Mouse (Mus musculus): Measurements from ENCODE around the gene CK137956. TPM values are rescaled to one million over a fixed set of nuclear protein-coding genes. Genes with fewer than 3 reads are reported as not detected.

CK137956 gene
- polyA plus RNA-seq, 2 experiments = not detected

DNA sequence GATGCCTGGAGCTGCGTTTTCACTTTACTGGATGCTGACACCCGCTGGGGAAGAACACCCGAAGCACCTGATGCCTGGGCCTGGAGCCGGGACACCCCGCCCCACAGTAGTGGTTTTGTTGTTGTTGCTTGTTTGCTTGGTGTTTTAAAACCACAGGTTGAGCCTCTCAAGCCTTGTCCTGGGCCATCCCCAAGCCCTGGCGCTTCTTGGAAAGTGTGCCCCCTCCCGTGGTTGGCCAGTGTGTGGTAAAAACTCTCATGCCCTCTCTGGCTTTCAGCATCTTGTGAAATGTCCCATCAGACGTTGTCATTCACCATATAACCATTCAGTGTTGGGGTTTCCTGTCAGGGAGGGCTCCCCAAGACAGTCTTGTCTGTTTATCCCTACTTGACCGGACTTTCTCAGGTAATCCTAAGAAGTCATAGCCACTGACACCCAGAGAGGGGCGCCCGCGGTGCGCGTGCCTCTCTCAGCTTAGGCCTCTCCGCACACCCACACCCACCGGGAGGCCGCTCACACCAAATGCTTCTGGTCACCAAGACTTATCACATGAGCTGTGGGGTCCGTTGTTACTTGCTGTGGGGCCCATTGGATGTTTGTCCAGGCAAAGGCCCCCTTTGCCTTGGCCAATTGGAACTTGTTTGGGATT lies 18.7 kb upstream of the CK137956 start:
- 6% methylated on average over 18 of the region's 18 CpGs for WGBS (ENCODE audit: insufficient replicate concordance)
- no peak for DNase-seq (ENCODE audit: low read depth in 3 of 3, low spot score in 3 of 3)
- H3K27me3 ChIP-seq (ENCODE audit: control insufficient read depth, insufficient read depth, low read length) = peaks cover 36% of the 10 kb centered on the region
- no peak overlapping the region for H3K4me3 ChIP-seq (ENCODE audit: insufficient read depth in 1 of 2, low read depth in 2 of 2, low read length in 2 of 2)
- no peak overlapping the region for H3K4me2 ChIP-seq (ENCODE audit: low read depth)
- TF ChIP-seq EP300 (IDR thresholded peaks at IDR 0.05; ENCODE audit: low read depth) (no peak), CTCF (IDR thresholded peaks at IDR 0.05; ENCODE audit: low read depth) (no peak)
- H3K4me1 ChIP-seq (replicated peaks; ENCODE audit: control insufficient read depth in 2 of 2, insufficient read depth in 2 of 2, low read length in 1 of 2) = no peaks in the 10 kb centered on the region
- no peaks in the 10 kb centered on the region for H3K9me3 ChIP-seq (ENCODE audit: control insufficient read depth, low read length)
- ATAC-seq (ENCODE audit: insufficient read depth) = no peak
- no peak overlapping the region for H3K27ac ChIP-seq
- H3K9ac ChIP-seq (replicated peaks) = no peak overlapping the region
- H3K36me3 ChIP-seq (replicated peaks; ENCODE audit: control insufficient read depth, insufficient read depth, low read depth) = no peaks in the 10 kb centered on the region

DNA sequence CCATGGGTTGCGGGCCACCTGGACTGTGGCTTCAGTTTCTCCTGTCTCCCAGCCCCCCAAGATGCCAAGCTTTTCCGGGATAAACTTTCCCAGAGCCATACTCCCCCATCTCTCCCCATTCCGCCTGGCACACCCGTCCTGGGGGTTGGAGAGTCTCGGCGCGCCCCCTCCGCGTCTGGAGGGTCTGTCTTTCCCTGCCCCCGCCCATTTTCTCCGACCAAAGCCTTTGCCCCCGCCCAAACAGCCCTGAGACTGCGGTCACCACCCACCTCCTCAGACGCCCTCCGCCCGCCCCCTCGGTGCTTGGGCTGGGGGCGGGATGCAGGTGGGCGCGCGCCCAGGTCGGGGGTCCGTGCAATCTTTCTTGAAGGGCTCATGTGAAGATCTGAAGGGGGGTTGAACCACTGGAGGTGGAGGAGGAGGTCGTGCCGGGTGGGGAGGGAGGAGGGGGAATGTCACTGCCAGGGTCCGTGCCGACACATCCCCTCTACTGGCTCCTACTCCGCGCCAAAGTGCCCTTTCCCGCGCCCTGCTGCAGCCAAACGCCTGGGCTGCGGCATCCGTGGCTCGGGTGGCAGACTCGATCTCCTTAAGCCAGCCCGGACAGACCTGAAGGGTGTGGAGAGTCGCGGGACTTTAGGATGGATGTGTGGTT lies 17.9 kb upstream of the CK137956 start:
- ATAC-seq (ENCODE audit: insufficient read depth) (no peak), DNase-seq (ENCODE audit: low read depth in 3 of 3, low spot score in 3 of 3) (no peak)
- Histone ChIP-seq H3K36me3 (replicated peaks; ENCODE audit: control insufficient read depth, insufficient read depth, low read depth) (no peaks in the 10 kb centered on the region), H3K27me3 (ENCODE audit: control insufficient read depth, insufficient read depth, low read length) (peaks cover 36% of the 10 kb centered on the region), H3K9ac (replicated peaks) (no peak overlapping the region), H3K4me1 (replicated peaks; ENCODE audit: control insufficient read depth in 2 of 2, insufficient read depth in 2 of 2, low read length in 1 of 2) (no peaks in the 10 kb centered on the region), H3K4me2 (ENCODE audit: low read depth) (no peak overlapping the region), H3K27ac (no peak overlapping the region), H3K9me3 (ENCODE audit: control insufficient read depth, low read length) (no peaks in the 10 kb centered on the region), H3K4me3 (ENCODE audit: insufficient read depth in 1 of 2, low read depth in 2 of 2, low read length in 2 of 2) (no peak overlapping the region)
- WGBS (ENCODE audit: insufficient replicate concordance) = 3% methylated on average over 39 of the region's 39 CpGs
- TF ChIP-seq CTCF (IDR thresholded peaks at IDR 0.05; ENCODE audit: low read depth) (no peak), EP300 (IDR thresholded peaks at IDR 0.05; ENCODE audit: low read depth) (no peak)

DNA sequence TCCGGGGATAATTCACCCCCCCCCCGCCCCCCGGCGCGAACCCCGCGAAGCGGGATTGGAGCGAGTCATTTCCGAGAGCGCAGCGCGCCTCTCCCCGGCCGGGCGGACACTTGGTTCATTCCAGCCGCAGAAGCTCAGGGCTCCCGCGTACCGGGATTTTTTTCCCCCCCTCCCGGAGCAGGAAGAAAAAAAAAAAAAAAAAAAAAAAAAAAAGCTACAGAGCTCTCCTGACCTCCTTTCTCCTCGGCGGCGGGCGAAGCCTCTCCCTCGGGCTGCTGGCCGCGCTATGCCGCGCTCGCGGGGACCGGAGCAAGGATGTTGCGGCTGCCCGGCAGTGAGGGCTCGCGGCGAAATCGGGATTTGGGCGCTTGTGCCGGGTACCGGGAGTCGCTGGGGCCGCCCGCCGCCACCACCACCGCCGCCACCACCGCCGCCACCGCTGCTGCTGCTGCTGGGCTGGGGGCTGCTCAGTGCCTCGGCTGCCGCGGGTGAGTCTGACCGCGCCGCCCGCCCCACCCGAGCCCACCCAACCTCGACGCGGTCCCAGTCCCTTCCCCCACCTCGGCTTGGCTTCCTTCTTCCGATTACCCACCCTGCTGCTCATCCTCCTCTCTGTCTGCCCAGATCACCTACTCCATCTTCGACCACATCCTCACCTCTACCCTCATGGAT lies 17.2 kb upstream of the CK137956 start, which contains the start of gene Csmd2:
Csmd2 (plus strand) TSS at position 74 of the 672 bp plus-strand sequence.
- ATAC-seq (ENCODE audit: insufficient read depth) (no peak), DNase-seq (ENCODE audit: low read depth in 3 of 3, low spot score in 3 of 3) (no peak)
- Histone ChIP-seq H3K9ac (replicated peaks) (no peak within 1 kb of the TSS), H3K4me3 (ENCODE audit: insufficient read depth in 1 of 2, low read depth in 2 of 2, low read length in 2 of 2) (no peak within 1 kb of the TSS), H3K27ac (no peak within 1 kb of the TSS), H3K4me1 (replicated peaks; ENCODE audit: control insufficient read depth in 2 of 2, insufficient read depth in 2 of 2, low read length in 1 of 2) (no peaks in the 10 kb centered on the region), H3K27me3 (ENCODE audit: control insufficient read depth, insufficient read depth, low read length) (peaks cover 36% of the 10 kb centered on the region), H3K9me3 (ENCODE audit: control insufficient read depth, low read length) (no peaks in the 10 kb centered on the region), H3K36me3 (replicated peaks; ENCODE audit: control insufficient read depth, insufficient read depth, low read depth) (no peaks in the 10 kb centered on the region), H3K4me2 (ENCODE audit: low read depth) (no peak within 1 kb of the TSS)
- no peak for TF ChIP-seq CTCF (IDR thresholded peaks at IDR 0.05; ENCODE audit: low read depth)
- TF ChIP-seq EP300 (IDR thresholded peaks at IDR 0.05; ENCODE audit: low read depth) = no peak
- 2% methylated on average over 58 of the region's 65 CpGs for WGBS (ENCODE audit: insufficient replicate concordance)

DNA sequence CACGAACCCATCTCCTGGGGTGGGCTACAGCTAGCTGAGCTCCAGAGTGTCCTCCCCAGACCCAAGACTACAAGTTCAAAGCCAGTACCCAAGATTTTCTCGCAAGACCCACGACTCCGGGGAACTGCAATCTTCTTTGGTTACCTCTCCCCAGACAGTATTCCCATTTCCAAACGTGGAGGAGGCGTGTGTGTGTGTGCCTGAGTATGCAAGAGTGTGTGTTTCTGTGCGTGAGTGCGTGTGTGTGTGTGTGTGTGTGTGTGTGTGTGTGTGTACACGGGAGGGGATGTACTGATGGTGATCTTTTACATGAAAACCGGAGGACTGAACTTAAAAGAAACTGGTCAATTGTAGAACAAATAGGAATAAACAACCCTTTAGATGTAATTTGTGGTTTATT lies 16.5 kb upstream of the CK137956 start:
- ATAC-seq (ENCODE audit: insufficient read depth) = no peak
- Histone ChIP-seq H3K4me3 (ENCODE audit: insufficient read depth in 1 of 2, low read depth in 2 of 2, low read length in 2 of 2) (no peak overlapping the region), H3K4me1 (replicated peaks; ENCODE audit: control insufficient read depth in 2 of 2, insufficient read depth in 2 of 2, low read length in 1 of 2) (no peaks in the 10 kb centered on the region), H3K27me3 (ENCODE audit: control insufficient read depth, insufficient read depth, low read length) (peaks cover 36% of the 10 kb centered on the region), H3K9me3 (ENCODE audit: control insufficient read depth, low read length) (no peaks in the 10 kb centered on the region), H3K36me3 (replicated peaks; ENCODE audit: control insufficient read depth, insufficient read depth, low read depth) (no peaks in the 10 kb centered on the region), H3K4me2 (ENCODE audit: low read depth) (no peak overlapping the region), H3K27ac (no peak overlapping the region), H3K9ac (replicated peaks) (no peak overlapping the region)
- TF ChIP-seq EP300 (IDR thresholded peaks at IDR 0.05; ENCODE audit: low read depth) (no peak), CTCF (IDR thresholded peaks at IDR 0.05; ENCODE audit: low read depth) (no peak)
- 8% methylated on average over 10 of the region's 10 CpGs for WGBS (ENCODE audit: insufficient replicate concordance)
- no peak for DNase-seq (ENCODE audit: low read depth in 3 of 3, low spot score in 3 of 3)

DNA sequence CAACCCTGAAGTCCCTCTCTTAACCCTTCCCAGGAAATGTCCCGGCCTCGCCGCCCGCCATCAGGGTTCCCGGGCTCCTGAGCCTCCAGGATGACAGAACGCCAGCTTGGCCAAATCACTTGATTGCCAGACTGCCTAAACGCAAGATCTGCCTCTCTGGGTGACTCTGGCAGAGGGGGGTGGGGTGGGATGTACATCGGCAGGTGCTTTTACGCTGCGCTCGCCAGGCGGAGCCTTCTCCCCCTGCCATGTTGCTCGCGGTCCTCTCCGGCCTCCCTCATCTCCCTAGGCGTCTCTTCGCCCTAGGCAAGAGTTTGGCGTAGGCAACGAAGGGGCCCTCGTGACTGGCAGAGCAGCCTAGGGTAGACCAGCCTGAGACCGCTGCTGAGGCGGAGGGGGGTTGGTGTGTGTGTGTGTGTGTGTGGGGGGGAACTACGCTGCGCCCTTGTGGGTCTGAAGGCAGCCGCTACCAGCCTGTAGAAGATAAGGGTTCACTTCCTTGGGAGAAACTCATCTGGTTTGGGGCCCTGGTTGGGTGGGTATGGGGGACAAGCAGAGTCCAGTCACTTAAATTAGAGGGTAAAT lies 15.8 kb upstream of the CK137956 start:
- Histone ChIP-seq H3K27me3 (ENCODE audit: control insufficient read depth, insufficient read depth, low read length) (peaks cover 36% of the 10 kb centered on the region), H3K4me2 (ENCODE audit: low read depth) (no peak overlapping the region), H3K4me1 (replicated peaks; ENCODE audit: control insufficient read depth in 2 of 2, insufficient read depth in 2 of 2, low read length in 1 of 2) (no peaks in the 10 kb centered on the region), H3K9ac (replicated peaks) (no peak overlapping the region), H3K9me3 (ENCODE audit: control insufficient read depth, low read length) (no peaks in the 10 kb centered on the region), H3K4me3 (ENCODE audit: insufficient read depth in 1 of 2, low read depth in 2 of 2, low read length in 2 of 2) (no peak overlapping the region), H3K27ac (no peak overlapping the region), H3K36me3 (replicated peaks; ENCODE audit: control insufficient read depth, insufficient read depth, low read depth) (no peaks in the 10 kb centered on the region)
- ATAC-seq (ENCODE audit: insufficient read depth) (no peak), DNase-seq (ENCODE audit: low read depth in 3 of 3, low spot score in 3 of 3) (no peak)
- WGBS (ENCODE audit: insufficient replicate concordance) = 7% methylated on average over 25 of the region's 25 CpGs
- TF ChIP-seq EP300 (IDR thresholded peaks at IDR 0.05; ENCODE audit: low read depth) = no peak
- no peak for TF ChIP-seq CTCF (IDR thresholded peaks at IDR 0.05; ENCODE audit: low read depth)
